Mouse (Mus musculus): ENCODE data around the gene Suclg1.

GRCm38 (mm10) chr6:73264801-73265200 lies 16.6 kb downstream of the Suclg1 start:
- TF ChIP-seq CTCF (IDR thresholded peaks at IDR 0.05; ENCODE audit: low read depth) (no peak), EP300 (IDR thresholded peaks at IDR 0.05; ENCODE audit: low read depth) (no peak)
